Mouse (Mus musculus) T-helper 2 cell (primary cell): ENCODE results near the gene Bola1.
"Not testable (repeated sequence)": the region's sequence is repeated elsewhere in the genome, so short reads cannot be mapped to it uniquely, and the experiment has no call there.

Experiments
- in situ Hi-C: fragments of 300-600 bp; cut with MboI, MseI; formaldehyde crosslinking; loops from one replicate; pipeline ENCODE4 v1.15.1; 2025; ENCODE audit warnings: high pct_unique_total_duplicates

Bola1 gene

GRCm38 (mm10) chr3:96226695-96227648 lies 7.5 kb upstream of the Bola1 start:
- in situ Hi-C loops: loop anchor here (5.0 to 10.0 kb wide), 2 partner anchors 45 to 1212 kb away; partner anchors contain the start of genes Sv2a and Zfp687

DNA sequence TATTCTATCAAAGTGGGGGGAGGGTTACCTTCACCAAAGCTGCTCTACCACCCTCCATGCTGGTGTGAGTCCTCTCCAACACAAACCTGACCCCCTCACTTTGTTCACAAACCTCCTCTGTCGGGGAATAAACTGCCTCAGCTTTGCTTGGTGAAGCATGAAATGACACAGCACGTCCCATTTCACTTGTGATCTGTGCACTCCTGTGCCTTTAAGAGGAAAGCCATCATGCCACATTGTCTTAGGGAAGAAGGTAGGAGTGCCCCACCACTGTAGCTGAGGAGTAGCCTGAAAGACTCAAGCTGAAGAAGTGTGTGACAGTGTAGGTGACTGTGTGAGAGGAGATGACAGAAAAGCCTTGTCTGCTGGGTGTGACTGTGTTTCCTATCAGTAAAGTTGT lies 5.9 kb upstream of the Bola1 start:
- in situ Hi-C loops: loop anchor here (5.0 to 10.0 kb wide), 2 partner anchors 43 to 1211 kb away; partner anchors contain the start of genes Sv2a and Zfp687

DNA sequence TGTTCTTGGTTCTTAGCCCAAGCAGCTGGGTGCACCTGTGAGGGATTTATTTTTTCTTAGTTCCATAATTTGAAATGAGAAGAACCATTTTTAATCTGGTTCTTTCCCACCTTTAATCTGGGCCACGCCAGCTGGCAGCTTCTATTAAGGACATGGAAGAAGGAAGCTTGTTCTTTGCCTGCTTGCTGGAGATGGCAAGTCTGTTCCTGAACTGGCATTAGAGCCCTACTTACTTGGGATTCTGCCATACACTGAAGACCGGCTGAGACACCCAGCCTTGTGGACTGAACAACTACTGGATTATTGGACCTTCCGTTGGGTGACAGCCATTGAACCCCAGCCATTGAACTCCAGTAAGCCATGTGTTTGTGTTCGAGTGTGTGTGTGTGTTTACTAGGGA lies 3.3 kb upstream of the Bola1 start:
- in situ Hi-C loops: loop anchor here (5.0 to 10.0 kb wide), 2 partner anchors 160 to 1208 kb away; partner anchors contain the start of gene Zfp687

DNA sequence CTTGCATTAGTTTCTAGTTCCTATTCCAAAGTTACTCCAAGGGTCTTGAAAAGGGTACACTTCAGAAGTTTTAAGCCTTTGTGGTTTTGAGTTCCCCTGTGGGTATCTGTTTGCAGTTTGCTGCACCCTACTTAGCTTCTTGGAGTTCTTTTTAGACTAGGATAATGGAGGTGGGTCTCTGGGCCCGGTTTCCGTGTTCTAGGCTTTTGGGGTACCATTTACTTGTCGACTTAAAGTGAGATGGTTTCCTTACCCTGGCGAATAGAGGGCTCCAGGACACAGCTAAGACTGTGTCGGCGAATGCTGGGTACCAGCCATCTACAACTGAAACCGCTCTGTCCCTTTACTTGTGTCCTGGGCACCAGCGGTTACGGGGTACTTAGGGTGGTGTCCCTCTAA lies 2.1 kb upstream of the Bola1 start:
- in situ Hi-C loops: loop anchor here (5.0 to 10.0 kb wide), 2 partner anchors 159 to 1207 kb away; partner anchors contain the start of gene Zfp687

GRCm38 (mm10) chr3:96220765-96221639 lies 1.5 kb upstream of the Bola1 start, which contains the start of the genes Hist2h2ac and Hist2h2be:
Hist2h2ac (minus strand) TSS chr3:96220880.
Hist2h2be (plus strand) TSS chr3:96221119.
- in situ Hi-C loops: loop anchor here (5.0 to 10.0 kb wide), 2 partner anchors 159 to 1206 kb away; partner anchors contain the start of gene Zfp687

- in situ Hi-C loops: loop anchor here (5.0 to 10.0 kb wide), 2 partner anchors 158 to 1205 kb away; partner anchors contain the start of gene Zfp687
These were observed 739 bp upstream of the Bola1 start for GRCm38 (mm10) chr3:96220131-96220764.

DNA sequence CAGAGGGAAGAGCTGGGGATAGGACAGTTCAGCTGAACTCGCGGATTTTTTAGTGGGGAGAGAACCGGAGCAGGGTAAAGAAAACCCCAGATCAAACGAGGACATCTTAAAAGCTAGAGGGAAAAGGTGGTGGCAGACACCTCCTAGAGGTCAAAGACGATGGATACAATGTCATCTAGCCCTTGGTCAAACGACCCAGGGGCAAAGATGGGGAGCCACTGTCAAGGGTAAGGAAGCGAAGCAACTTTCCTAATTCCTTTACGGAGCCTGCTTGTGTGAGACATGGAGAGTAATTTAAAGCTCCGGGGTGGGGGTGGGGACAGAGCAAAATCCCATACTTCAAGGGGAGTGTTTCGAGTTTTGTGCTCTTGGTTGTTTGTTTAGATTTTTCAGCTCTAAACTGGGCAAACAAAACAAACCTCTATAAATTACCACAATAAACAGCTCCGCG lies 293 bp downstream of the Bola1 start:
- in situ Hi-C loops: no loop called here

- in situ Hi-C loops: no loop called here
These were observed 10.3 kb downstream of the Bola1 start for GRCm38 (mm10) chr3:96209242-96209641.

GRCm38 (mm10) chr3:96207819-96208218 lies 11.7 kb downstream of the Bola1 start:
- in situ Hi-C loops: no loop called here

DNA sequence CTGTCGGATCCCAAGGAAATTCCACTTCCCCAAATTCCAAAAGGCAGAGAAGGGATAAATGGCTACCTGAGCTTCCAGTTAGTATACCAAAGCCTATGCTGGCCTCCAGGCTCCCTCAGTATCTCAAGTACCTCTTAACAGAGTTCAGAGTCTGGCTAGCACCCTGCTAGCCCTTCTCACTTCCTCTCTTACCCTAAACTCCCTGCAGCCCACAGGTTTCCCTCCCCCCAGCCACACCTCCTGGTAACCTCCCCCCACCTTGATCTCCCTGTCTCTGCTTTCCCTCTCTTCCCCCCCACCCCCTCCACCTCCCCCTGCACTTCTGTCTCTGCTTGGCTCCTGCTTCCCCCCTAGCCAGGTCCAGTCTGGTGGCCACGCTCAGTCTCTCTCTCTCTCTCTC lies 19.8 kb downstream of the Bola1 start:
- in situ Hi-C loops: no loop called here

DNA sequence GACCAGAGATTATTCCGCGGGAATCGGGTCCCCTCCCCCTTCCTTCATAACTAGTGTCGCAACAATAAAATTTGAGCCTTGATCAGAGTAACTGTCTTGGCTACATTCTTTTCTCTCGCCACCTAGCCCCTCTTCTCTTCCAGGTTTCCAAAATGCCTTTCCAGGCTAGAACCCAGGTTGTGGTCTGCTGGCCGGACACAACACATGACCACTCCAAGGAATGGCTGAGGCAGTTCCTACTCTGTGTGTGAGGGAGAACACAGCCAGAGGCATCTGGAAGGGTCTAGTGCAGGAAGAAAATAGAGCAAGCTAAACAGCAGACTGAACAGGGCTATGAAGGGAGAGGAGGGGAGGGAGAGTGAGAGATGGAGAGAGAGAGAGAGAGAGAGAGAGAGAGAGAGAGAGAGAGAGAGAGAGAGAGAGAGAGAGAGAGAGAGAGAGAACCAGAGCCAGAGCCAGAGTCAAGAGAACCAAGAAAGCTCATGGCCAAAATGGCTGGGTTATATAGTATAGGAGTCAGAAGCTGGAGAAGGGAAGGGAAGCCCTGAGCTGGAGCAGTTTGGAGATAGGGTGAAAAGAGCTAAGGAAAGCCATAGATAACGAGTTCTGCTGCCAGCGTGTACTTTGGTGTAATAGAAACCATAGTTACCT lies 20.8 kb downstream of the Bola1 start:
- in situ Hi-C loops: not testable (repeated sequence)

DNA sequence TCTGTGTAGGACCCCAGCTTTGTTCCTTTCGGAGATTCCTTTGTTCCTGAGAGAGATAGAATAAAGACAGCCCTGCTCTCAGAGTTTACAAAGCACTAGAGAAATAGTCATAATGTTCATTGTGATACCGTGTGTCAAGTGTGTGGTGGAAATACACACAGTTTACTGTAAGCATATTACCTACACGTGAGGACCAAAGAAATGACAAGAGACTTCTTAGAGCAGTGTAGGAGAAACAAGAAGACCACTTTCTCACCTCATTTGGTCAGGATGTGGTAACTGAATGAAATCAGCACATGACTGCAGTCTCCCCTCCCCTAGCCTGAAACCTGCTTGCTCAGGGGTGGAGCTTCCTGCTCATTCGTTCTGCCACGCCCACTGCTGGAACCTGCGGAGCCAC lies 21.3 kb downstream of the Bola1 start:
- in situ Hi-C loops: no loop called here

- in situ Hi-C loops: no loop called here
These were observed 22.3 kb downstream of the Bola1 start for GRCm38 (mm10) chr3:96197129-96197749.

GRCm38 (mm10) chr3:96196437-96197128 lies 22.9 kb downstream of the Bola1 start:
- in situ Hi-C loops: no loop called here

- in situ Hi-C loops: no loop called here
These were observed 23.7 kb downstream of the Bola1 start for GRCm38 (mm10) chr3:96195616-96196313.

GRCm38 (mm10) chr3:96194966-96195365 lies 24.5 kb downstream of the Bola1 start:
- in situ Hi-C loops: no loop called here

DNA sequence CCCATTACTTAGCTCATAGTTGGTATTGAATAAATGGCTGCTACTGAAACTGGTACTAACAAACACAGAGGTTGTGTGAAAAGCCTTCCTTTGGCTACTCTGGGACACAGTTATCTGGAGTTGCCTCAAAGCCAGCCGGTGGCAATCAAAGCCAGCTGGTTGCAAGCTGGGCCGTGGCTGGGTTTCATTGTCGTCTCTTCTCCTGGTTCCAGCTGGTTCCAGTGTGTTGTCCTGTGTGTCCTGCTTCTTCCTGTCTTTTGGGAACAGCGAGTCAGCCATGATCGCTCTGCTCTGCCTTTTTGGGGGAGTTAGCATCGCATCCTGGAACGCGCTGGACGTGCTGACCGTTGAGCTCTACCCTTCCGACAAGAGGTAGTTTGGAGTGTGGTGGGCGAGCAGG lies 26.5 kb downstream of the Bola1 start:
- in situ Hi-C loops: no loop called here

DNA sequence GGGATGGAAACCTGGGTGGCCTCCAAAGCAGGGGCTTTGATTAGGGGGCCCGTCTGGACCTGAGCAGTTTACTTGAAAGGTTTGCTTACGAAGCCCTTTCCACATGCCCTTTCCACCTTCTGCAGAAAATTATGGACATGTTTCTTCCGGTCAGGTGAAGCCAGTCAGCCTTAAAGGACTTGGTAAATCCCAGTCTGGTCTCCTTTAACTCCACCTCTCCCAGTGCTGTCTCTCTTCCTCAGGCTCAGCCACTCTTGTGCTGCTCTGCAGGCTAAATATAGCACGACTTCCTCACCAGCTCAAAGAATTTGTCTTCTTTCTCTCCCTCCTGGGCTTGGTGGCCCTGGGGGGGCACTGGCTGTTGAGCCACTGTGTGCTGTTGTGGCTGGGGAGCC lies 37.1 kb downstream of the Bola1 start:
- in situ Hi-C loops: loop anchor here (5.0 kb wide), 1 partner anchor 45 kb away; no protein-coding TSS in a partner anchor
